Mouse (Mus musculus) erythroblast, embryonic 14.5 days (primary cell): ENCODE data around the gene Gins1.

Experiments used
- GATA1 ChIP-seq: IDR thresholded peaks from 2 replicates; pipeline ENCODE4 v1.6.1; 2012; ENCODE audit warnings: low read length, inconsistent platforms, mixed read lengths
- TAL1 ChIP-seq: IDR thresholded peaks from 3 replicates; pipeline ENCODE4 v1.6.1; 2012; ENCODE audit warnings: low read length, inconsistent platforms, mixed read lengths

- TF ChIP-seq GATA1 (no peak), TAL1 (no peak)
Observed at GRCm38 (mm10) chr2:150959521-150959920, 54.3 kb downstream of the Gins1 start.
